Mouse (Mus musculus): ENCODE results near the gene Dnah5. TPM values are rescaled to one million over a fixed set of nuclear protein-coding genes. Genes with fewer than 3 reads are reported as not detected.

Gene Dnah5
- total and polyA plus RNA-seq, 3 experiments: 0.03 to 0.18 TPM; not detected in 1

DNA sequence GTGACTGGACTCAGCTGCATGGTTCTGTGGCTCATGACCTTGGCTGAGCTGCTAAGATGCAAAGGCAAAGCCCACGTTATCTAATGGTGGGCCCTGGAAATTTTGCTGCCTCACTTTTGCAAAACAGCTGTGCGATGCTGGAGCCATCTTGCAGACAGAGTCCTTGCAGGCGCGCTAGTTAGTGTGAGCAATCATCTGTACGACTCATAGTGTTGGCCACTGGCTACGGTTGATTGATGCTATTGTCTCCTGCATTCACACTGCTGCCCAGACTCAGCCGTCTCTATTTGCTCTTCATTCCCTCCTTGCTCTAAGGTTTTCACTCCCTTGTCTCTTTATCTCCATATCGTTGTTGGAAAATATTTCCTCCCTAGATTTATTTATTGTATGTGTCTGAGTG is 12.8 kb downstream of the Dnah5 start:
- no peak overlapping the region for H3K27ac ChIP-seq
- DNase-seq: no peak
- no peak overlapping the region for H3K4me3 ChIP-seq
- H3K9ac ChIP-seq (ENCODE audit: low read depth, low read length): no peak overlapping the region
- TF ChIP-seq EP300 (IDR thresholded peaks at IDR 0.05; ENCODE audit: insufficient read depth, low read depth, low read length) (no peak), CTCF (IDR thresholded peaks at IDR 0.05) (no peak), POLR2A (IDR thresholded peaks at IDR 0.05; ENCODE audit: insufficient read depth, low read depth, low read length) (no peak)
- intact Hi-C loops (cut with DNase I): no loop called here
- H3K4me1 ChIP-seq (ENCODE audit: control insufficient read depth, insufficient read depth, low read length): no peaks in the 10 kb centered on the region
- 58% methylated on average over 8 of the region's 8 CpGs for WGBS
- H3K36me3 ChIP-seq (ENCODE audit: control insufficient read depth, insufficient read depth, low read length): no peaks in the 10 kb centered on the region
- H3K27me3 ChIP-seq (ENCODE audit: control insufficient read depth, insufficient read depth, low read length): no peaks in the 10 kb centered on the region
- no peaks in the 10 kb centered on the region for H3K79me2 ChIP-seq (replicated peaks; ENCODE audit: control insufficient read depth, insufficient read depth, low read length)

DNA sequence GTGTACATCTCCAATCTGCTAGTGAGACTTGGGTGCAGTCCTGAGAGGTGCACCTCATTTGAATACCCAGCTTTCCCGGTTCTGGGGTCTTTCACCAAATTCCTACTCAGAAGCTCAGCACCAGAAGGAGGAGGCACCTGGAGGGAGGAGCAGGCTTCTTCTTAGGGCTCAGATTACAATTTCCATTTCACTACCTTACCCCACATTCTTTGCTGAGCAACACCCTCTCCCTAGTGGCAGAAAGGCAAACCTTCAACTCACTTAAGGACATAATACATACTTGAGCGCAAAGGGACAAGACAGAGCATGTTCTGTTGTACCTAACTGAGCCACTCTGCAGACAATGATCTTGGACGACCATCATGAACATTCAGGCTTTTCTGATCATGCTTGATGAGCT is 23.8 kb downstream of the Dnah5 start:
- Histone ChIP-seq H3K27ac (no peak overlapping the region), H3K4me1 (ENCODE audit: control insufficient read depth, insufficient read depth, low read length) (no peaks in the 10 kb centered on the region), H3K4me3 (no peak overlapping the region), H3K79me2 (replicated peaks; ENCODE audit: control insufficient read depth, insufficient read depth, low read length) (no peaks in the 10 kb centered on the region), H3K36me3 (ENCODE audit: control insufficient read depth, insufficient read depth, low read length) (no peaks in the 10 kb centered on the region), H3K27me3 (ENCODE audit: control insufficient read depth, insufficient read depth, low read length) (no peaks in the 10 kb centered on the region), H3K9ac (ENCODE audit: low read depth, low read length) (no peak overlapping the region)
- WGBS: 47% methylated on average over 3 of the region's 3 CpGs
- no peak for TF ChIP-seq EP300 (IDR thresholded peaks at IDR 0.05; ENCODE audit: insufficient read depth, low read depth, low read length)
- TF ChIP-seq POLR2A (IDR thresholded peaks at IDR 0.05; ENCODE audit: insufficient read depth, low read depth, low read length): no peak
- no peak for TF ChIP-seq CTCF (IDR thresholded peaks at IDR 0.05)
- intact Hi-C loops (cut with DNase I): no loop called here
- DNase-seq: no peak

DNA sequence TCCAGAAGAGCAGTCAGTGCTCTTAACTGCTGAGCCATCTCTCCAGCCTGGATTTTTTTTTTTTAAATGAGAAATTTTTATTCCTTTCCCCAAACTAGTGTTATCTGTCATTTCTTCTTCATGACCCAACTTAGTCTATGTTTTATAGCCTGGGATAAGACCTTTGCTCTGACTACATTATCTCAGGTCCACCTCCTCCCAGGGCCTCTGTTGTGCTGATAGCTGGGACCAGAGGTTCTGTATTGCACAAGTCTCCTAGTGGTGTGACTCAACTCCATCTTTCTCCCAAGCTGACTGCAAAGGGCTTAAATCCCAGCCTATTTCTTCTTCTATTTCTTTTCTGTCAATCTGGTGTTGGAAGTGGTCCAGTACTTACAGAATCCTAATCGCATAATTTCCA is 56.7 kb downstream of the Dnah5 start:
- intact Hi-C loops (cut with DNase I): no loop called here
- Histone ChIP-seq H3K36me3 (ENCODE audit: control insufficient read depth, insufficient read depth, low read length) (no peaks in the 10 kb centered on the region), H3K79me2 (replicated peaks; ENCODE audit: control insufficient read depth, insufficient read depth, low read length) (no peaks in the 10 kb centered on the region)

DNA sequence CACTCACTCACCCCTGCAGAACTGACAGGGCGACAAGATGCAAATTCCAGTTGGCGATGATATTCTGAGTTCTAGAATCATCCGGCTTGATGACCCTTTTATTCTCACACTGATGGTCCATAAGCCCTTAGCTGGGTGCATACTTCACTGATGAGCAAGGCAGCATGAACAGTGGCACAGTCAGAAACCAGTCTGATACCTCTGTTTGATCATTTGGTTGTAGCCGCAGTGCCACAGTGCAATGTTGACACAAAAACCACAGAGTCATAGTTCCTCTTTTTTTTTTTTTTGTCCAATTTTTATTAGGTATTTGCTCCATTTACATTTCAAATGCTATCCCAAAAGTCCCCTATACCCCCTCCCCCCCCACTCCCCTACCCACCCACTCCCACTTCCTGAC is 95.9 kb downstream of the Dnah5 start:
- no peak overlapping the region for H3K27ac ChIP-seq
- intact Hi-C loops (cut with DNase I): no loop called here
- TF ChIP-seq EP300 (IDR thresholded peaks at IDR 0.05; ENCODE audit: insufficient read depth, low read depth, low read length) (no peak), POLR2A (IDR thresholded peaks at IDR 0.05; ENCODE audit: insufficient read depth, low read depth, low read length) (no peak)
- H3K36me3 ChIP-seq (ENCODE audit: control insufficient read depth, insufficient read depth, low read length): no peaks in the 10 kb centered on the region
- H3K9ac ChIP-seq (ENCODE audit: low read depth, low read length): no peak overlapping the region
- no peaks in the 10 kb centered on the region for H3K4me1 ChIP-seq (ENCODE audit: control insufficient read depth, insufficient read depth, low read length)
- DNase-seq: no peak
- H3K79me2 ChIP-seq (replicated peaks; ENCODE audit: control insufficient read depth, insufficient read depth, low read length): no peaks in the 10 kb centered on the region
- H3K4me3 ChIP-seq: no peak overlapping the region
- whole genome bisulfite sequencing: 90% methylated on average over 4 of the region's 4 CpGs
- H3K27me3 ChIP-seq (ENCODE audit: control insufficient read depth, insufficient read depth, low read length): no peaks in the 10 kb centered on the region

More for the DNA sequence above, 56.7 kb downstream of the Dnah5 start:
- DNase-seq: no peak
- WGBS: 34% methylated on average over 1 of the region's 1 CpGs
- Histone ChIP-seq H3K27me3 (ENCODE audit: control insufficient read depth, insufficient read depth, low read length) (no peaks in the 10 kb centered on the region), H3K9ac (ENCODE audit: low read depth, low read length) (no peak overlapping the region), H3K4me1 (ENCODE audit: control insufficient read depth, insufficient read depth, low read length) (no peaks in the 10 kb centered on the region), H3K4me3 (no peak overlapping the region), H3K27ac (no peak overlapping the region)
- TF ChIP-seq EP300 (IDR thresholded peaks at IDR 0.05; ENCODE audit: insufficient read depth, low read depth, low read length) (no peak), CTCF (IDR thresholded peaks at IDR 0.05) (no peak), POLR2A (IDR thresholded peaks at IDR 0.05; ENCODE audit: insufficient read depth, low read depth, low read length) (no peak)

DNA sequence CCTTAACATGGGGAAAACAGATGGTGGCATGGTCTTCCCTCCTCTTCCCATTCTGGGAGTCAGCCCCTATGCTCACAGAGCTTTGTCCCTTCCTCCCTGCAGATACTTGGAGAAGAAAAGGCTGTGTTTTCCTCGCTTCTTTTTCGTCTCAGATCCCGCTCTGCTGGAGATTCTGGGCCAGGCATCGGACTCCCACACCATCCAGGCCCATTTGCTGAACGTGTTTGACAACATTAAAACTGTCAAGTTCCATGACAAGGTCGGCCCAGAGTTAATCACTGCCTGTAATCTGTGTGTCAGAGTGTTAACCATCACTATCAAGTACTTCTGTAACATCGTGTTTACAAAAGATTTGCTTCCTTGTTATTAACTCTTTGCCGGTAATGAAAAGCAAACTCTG is 103.6 kb downstream of the Dnah5 start:
- DNase-seq: no peak
- intact Hi-C loops (cut with DNase I): no loop called here
- TF ChIP-seq EP300 (IDR thresholded peaks at IDR 0.05; ENCODE audit: insufficient read depth, low read depth, low read length): no peak
- TF ChIP-seq CTCF (IDR thresholded peaks at IDR 0.05): no peak
- no peak for TF ChIP-seq POLR2A (IDR thresholded peaks at IDR 0.05; ENCODE audit: insufficient read depth, low read depth, low read length)
- H3K9ac ChIP-seq (ENCODE audit: low read depth, low read length): no peak overlapping the region
- no peak overlapping the region for H3K27ac ChIP-seq
- WGBS: 55% methylated on average over 8 of the region's 8 CpGs
- H3K27me3 ChIP-seq (ENCODE audit: control insufficient read depth, insufficient read depth, low read length): no peaks in the 10 kb centered on the region
- no peaks in the 10 kb centered on the region for H3K4me1 ChIP-seq (ENCODE audit: control insufficient read depth, insufficient read depth, low read length)
- no peaks in the 10 kb centered on the region for H3K36me3 ChIP-seq (ENCODE audit: control insufficient read depth, insufficient read depth, low read length)
- no peak overlapping the region for H3K4me3 ChIP-seq
- no peaks in the 10 kb centered on the region for H3K79me2 ChIP-seq (replicated peaks; ENCODE audit: control insufficient read depth, insufficient read depth, low read length)

DNA sequence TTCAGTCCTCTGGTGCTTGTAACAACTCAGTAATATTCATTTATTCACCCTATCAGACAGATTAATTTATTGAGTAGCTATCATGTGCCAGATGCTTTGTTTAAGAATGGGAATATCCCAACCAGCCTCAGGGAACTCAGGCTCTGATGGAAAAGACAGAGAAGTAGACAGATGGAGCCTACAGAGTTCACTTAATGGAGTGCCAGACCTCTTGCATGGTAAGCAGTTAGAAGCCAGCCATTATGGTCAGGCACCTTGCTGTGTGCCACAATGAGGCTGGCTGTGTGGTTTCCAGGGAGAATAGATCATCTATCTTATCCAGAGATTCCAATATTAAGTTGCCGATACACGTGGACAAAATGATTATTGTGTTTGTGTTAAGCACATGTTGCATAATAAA is 104.3 kb downstream of the Dnah5 start:
- Histone ChIP-seq H3K27me3 (ENCODE audit: control insufficient read depth, insufficient read depth, low read length) (no peaks in the 10 kb centered on the region), H3K27ac (no peak overlapping the region), H3K9ac (ENCODE audit: low read depth, low read length) (no peak overlapping the region), H3K79me2 (replicated peaks; ENCODE audit: control insufficient read depth, insufficient read depth, low read length) (no peaks in the 10 kb centered on the region), H3K36me3 (ENCODE audit: control insufficient read depth, insufficient read depth, low read length) (no peaks in the 10 kb centered on the region), H3K4me3 (no peak overlapping the region), H3K4me1 (ENCODE audit: control insufficient read depth, insufficient read depth, low read length) (no peaks in the 10 kb centered on the region)
- no peak for TF ChIP-seq POLR2A (IDR thresholded peaks at IDR 0.05; ENCODE audit: insufficient read depth, low read depth, low read length)
- no peak for TF ChIP-seq EP300 (IDR thresholded peaks at IDR 0.05; ENCODE audit: insufficient read depth, low read depth, low read length)
- TF ChIP-seq CTCF (IDR thresholded peaks at IDR 0.05): no peak
- intact Hi-C loops (cut with DNase I): no loop called here
- no peak for DNase-seq
- 88% methylated on average over 2 of the region's 2 CpGs for WGBS
